Mouse (Mus musculus) brown adipose tissue, adult 24 weeks (tissue): ENCODE measurements around the gene Mrps34. TPM values are rescaled to one million over a fixed set of nuclear protein-coding genes. Genes with fewer than 3 reads are reported as not detected.

Experiments used
- H3K27ac ChIP-seq: fragments of 200-500 bp; replicated peaks from 2 replicates; pipeline ENCODE4 v1.5.1; 2012; ENCODE audit warnings: low read depth, mild to moderate bottlenecking, low read length
- H3K4me1 ChIP-seq: fragments of 200-500 bp; 2 replicates; pipeline ENCODE4 v1.6.1; 2012; ENCODE audit warnings: low read length, mixed read lengths; ENCODE audit not compliant: control insufficient read depth, insufficient read depth, insufficient read length
- H3K4me3 ChIP-seq: fragments of 200-500 bp; 2 replicates; pipeline ENCODE4 v1.5.1; 2012; ENCODE audit warnings: low read depth, mild to moderate bottlenecking, low read length, moderate library complexity; ENCODE audit not compliant: insufficient read depth
- polyA plus RNA-seq: library from polyadenylated mRNA; stranded (reverse); fragments of >200 nt; gene quantifications from 2 replicates; pipeline ENCODE4 v1.2.4, GENCODE M21; 2012; ENCODE audit not compliant: missing spikeins, insufficient read depth, insufficient read length

Gene Mrps34
- 91.7 and 105 TPM in 2 replicates for polyA plus RNA-seq

GRCm38 (mm10) chr17:24894995-24895547 lies at the start of gene Mrps34, which contains the start of gene Eme2:
Mrps34 (plus strand) TSS chr17:24895116.
Eme2 (minus strand) TSS chr17:24895087.
- peak within 1 kb of the TSS; percentile 88 for H3K27ac ChIP-seq
- H3K4me1 ChIP-seq, result peaks cover 6% of the 10 kb centered on the region
- peak within 1 kb of the TSS; percentile 88 for H3K4me3 ChIP-seq

DNA sequence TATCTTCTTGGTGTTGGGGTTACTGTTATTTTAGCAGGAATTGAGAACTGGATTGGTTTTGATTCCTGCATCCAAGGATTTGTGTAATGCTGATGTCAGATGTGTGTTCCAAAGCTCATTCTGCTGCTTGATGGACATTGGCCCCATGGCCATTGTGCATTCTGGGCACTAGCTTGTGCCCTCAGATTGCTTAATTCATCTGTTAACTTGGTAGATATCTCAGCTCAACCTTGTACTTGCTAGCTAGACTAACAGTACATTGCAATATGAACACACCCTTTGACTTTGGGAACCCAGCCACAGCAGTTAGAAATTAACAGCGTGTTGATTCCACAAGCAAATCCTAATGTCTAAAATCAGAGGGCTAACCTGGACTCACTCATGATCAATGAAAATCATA lies 47.5 kb upstream of the Mrps34 start:
- Histone ChIP-seq H3K4me3 (no peak overlapping the region), H3K27ac (no peak overlapping the region), H3K4me1 (no peaks in the 10 kb centered on the region)

DNA sequence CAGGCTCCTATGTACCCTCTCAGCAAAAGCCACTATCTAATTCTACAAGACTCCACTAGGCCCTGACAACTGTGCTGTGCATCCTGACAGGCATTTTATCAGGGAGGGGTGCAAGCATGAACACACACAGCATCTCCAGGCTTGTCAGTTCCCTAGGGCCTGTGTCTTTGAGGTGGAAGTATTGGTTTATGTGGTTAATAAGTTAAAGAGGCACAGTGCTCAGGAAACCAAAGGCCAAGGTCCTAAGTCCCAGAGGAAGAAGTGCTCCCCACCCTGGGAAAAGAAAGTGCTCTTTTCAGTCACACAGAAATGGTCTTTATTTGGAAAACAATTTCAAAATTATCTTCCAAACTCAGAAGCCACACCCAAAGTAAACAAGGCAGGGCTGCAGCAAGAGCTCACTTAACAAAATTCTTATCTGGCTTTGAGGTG lies 46.3 kb upstream of the Mrps34 start:
- H3K4me1 ChIP-seq, result no peaks in the 10 kb centered on the region
- peak overlapping the region; percentile 56 for H3K27ac ChIP-seq
- H3K4me3 ChIP-seq, result peak overlapping the region; percentile 54

DNA sequence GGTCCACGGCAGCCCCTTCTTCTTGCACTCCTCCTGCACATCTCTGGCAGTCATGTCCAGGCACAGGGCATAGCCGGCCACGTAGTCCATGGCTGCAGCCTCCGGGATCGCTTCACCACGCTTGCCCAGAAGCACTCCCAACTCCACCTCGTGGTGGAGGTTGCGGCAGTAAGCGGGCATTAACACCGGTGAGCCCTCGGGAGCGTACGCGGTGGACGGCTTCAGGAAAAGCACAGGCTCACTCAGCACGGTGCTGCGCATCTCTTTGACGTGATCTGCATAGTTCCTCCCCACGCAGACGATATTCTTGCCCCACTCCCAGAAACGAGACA lies 45.2 kb upstream of the Mrps34 start:
- Histone ChIP-seq H3K4me1 (no peaks in the 10 kb centered on the region), H3K4me3 (peak overlapping the region; percentile 83), H3K27ac (peak overlapping the region; percentile 96)

- Histone ChIP-seq H3K27ac (peak within 1 kb of the TSS; percentile 96), H3K4me3 (peak within 1 kb of the TSS; percentile 90), H3K4me1 (no peaks in the 10 kb centered on the region)
These were observed 44.7 kb upstream of the Mrps34 start, which contains the start of gene Fahd1 for GRCm38 (mm10) chr17:24850065-24850772. Fahd1 (minus strand) TSS chr17:24850364.

GRCm38 (mm10) chr17:24850773-24851127 lies 44.2 kb upstream of the Mrps34 start:
- no peak overlapping the region for H3K27ac ChIP-seq
- no peaks in the 10 kb centered on the region for H3K4me1 ChIP-seq
- H3K4me3 ChIP-seq, result peak overlapping the region; percentile 90

DNA sequence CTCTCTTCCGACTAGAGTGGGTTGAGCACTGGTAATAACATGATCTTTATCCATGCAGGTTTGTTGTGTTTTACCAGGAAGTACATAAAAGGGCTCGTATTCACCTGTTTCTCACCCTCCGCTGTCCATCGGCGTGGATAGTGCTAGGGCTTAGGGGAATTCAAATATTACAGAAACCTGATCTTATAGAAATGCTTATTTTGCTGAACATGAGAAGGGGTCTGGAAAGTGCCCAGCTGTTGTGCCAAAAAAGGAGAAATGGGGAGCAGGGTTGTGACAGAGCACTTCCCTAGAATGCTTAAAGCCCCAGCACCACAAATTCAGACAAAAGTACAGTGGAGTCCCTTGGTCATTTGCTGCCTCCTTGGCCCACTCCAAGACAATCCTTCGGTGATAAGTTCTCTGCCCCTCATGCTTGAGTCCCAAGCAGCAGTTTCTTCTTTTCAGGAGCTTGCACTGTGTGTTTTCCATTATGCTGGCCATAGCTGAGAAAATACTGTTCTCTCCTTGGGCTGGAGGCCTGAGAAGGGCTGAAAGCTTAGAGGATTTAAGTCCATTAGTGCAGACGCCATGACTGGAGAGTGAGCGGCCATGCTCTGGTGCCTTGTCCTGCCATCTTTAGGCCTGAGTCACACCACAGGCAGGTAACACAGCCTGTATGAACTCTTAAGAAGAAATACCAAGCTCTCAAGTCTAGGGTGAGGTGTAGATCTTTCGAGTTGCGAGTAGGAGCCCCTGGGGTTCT lies 43.4 kb upstream of the Mrps34 start:
- H3K4me3 ChIP-seq, result peak overlapping the region; percentile 90

DNA sequence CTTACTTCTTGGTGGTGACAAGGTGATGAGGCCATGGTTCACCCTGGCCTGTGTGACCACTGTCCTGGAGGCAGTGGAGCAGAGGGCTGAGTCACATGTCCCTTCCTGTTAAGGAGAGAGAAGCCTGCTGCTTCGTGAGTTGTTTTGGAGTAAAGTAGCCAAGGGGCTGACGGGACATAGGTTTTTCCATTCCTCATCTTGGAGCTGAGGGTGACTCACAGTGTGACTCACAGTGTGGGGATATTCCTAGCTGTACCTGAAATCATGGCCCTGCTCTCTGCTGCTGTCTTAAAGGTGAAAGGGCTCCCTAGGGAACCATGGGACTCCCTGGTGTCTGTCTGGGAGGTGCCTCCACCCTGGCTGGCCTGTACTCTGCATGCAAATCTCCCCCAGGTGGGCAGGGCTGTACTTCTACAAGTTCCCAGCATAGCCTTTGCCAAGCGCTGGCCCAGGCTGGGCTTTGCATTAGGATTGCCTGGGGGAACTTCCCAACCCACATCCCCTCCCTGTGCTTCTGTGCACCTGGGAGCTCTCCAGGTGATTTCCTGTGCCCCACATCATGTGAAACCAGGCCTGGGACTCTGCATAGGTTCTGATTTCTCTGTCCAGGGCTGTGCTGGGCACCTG lies 39.0 kb upstream of the Mrps34 start:
- H3K4me1 ChIP-seq, result no peaks in the 10 kb centered on the region
- no peak overlapping the region for H3K27ac ChIP-seq
- no peak overlapping the region for H3K4me3 ChIP-seq

More for the DNA sequence above, 43.4 kb upstream of the Mrps34 start:
- no peak overlapping the region for H3K27ac ChIP-seq
- no peaks in the 10 kb centered on the region for H3K4me1 ChIP-seq

DNA sequence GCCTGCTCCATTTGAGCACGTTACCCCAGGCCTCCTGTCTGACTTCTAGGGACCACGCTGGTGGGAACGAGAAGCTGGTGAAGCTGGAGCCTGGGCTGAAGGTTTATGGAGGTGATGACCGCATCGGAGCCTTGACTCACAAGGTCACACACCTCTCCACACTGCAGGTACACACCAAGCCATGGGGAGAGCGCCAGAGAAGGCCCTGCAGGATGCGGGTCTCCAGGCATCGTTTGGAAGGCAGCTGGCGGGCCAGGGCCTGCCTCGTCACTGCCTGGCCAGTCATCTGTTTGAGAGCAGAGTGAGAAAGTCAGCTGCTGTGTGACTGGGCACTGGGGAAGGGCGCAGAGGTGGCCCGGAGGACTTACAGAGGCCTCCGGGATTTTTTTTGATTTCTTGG lies 38.3 kb upstream of the Mrps34 start:
- no peaks in the 10 kb centered on the region for H3K4me1 ChIP-seq
- H3K27ac ChIP-seq, result no peak overlapping the region
- no peak overlapping the region for H3K4me3 ChIP-seq

- Histone ChIP-seq H3K4me3 (no peak overlapping the region), H3K4me1 (no peaks in the 10 kb centered on the region), H3K27ac (no peak overlapping the region)
These were observed 37.0 kb upstream of the Mrps34 start for GRCm38 (mm10) chr17:24857831-24858470.

GRCm38 (mm10) chr17:24858967-24859366 lies 35.9 kb upstream of the Mrps34 start:
- no peak overlapping the region for H3K4me3 ChIP-seq
- H3K27ac ChIP-seq, result no peak overlapping the region
- H3K4me1 ChIP-seq, result no peaks in the 10 kb centered on the region

DNA sequence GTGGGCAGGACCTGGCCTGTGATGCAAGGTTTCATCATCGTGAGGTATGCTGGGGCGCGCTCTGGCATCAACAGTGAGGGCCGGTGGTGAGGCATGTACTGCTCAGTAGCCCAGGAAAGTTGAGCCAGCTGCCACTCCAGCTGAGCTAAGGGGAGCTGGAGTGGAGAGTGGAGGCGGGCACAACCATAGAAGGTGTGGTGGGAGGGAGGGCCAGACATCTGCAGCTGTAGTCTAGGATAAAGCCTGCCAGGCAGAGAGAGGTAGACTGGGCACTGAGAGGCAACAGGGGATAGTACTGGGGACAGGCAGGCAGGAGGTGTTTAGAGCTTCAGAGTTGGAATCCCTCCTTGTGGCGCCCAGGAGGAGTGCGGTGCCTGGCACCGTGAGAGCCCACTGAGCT lies 34.8 kb upstream of the Mrps34 start:
- H3K27ac ChIP-seq, result no peak overlapping the region
- H3K4me1 ChIP-seq, result no peaks in the 10 kb centered on the region
- no peak overlapping the region for H3K4me3 ChIP-seq

GRCm38 (mm10) chr17:24861785-24862184 lies 33.1 kb upstream of the Mrps34 start:
- no peak overlapping the region for H3K27ac ChIP-seq
- H3K4me1 ChIP-seq, result no peaks in the 10 kb centered on the region
- H3K4me3 ChIP-seq, result no peak overlapping the region

DNA sequence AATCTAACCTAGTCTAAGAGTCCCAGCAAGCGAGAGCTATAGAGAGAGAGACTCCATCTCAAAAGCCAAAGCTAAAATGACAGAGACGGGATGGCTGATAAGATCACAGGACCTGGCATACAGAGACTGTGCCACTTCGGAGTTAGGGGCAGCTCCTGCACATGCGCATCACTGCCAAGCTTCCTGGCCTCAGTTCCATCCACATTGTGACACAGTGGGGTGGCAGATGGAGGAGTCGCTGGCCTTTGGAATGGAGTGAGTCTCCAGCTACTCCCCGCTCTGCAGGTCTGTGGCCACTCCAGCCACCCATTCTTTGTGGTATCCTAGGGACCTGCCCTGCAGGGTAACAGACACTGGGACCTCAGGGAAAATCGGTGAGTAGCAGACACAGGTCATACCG lies 29.1 kb upstream of the Mrps34 start, which contains the start of gene Igfals:
TSS of gene Igfals (plus strand) at position 222 of the 400 bp plus-strand sequence.
- Histone ChIP-seq H3K4me1 (no peaks in the 10 kb centered on the region), H3K27ac (no peak within 1 kb of the TSS), H3K4me3 (no peak within 1 kb of the TSS)

DNA sequence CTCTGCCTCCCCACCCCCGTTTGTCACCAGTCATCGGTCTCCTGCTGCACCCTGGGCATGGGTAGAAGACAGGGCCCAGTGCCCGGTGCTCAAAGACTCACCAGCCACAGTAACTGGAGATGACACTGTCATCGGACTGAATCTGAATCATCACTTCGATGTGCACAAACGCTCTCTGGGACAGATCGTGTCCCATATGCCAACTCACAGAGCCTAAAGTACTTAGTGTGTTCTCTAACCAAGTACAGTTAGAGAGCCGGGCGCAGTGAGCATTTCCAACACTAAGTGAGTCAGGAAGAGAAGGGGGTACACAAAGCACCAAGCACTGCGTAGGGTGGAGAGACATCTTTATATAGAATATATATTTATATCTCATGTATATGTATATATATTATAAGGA lies 27.0 kb upstream of the Mrps34 start:
- no peaks in the 10 kb centered on the region for H3K4me1 ChIP-seq
- H3K4me3 ChIP-seq, result no peak overlapping the region
- H3K27ac ChIP-seq, result no peak overlapping the region
